Mouse (Mus musculus) adrenal gland, adult 18-20 months (tissue): ENCODE measurements around the gene 3830406C13Rik. TPM values are rescaled to one million over a fixed set of nuclear protein-coding genes. Genes with fewer than 3 reads are reported as not detected.

Experiments
- DNase-seq, 2 experiments: peaks; one replicate each; pipeline ENCODE4 v3.0.0; 2021 to 2022; ENCODE audit warnings: low spot score in 2 of 2
- total RNA-seq, 2 experiments: library from RNA; stranded (reverse); gene quantifications; 1 replicate in 1 of 2; 2 replicates in 1 of 2; pipeline ENCODE4 v1.2.3; 2021

Gene 3830406C13Rik
- total RNA-seq, 2 experiments from 2014 or later = 27.0 to 38.3 TPM

GRCm38 (mm10) chr14:12341789-12342457, 58.0 kb downstream of the 3830406C13Rik start:
- DNase-seq = no peak

GRCm38 (mm10) chr14:12342458-12343131, 58.6 kb downstream of the 3830406C13Rik start:
- no peak for DNase-seq

GRCm38 (mm10) chr14:12343451-12343941, 59.5 kb downstream of the 3830406C13Rik start:
- DNase-seq = no peak

- no peak for DNase-seq
Measured at GRCm38 (mm10) chr14:12344061-12344745, 60.2 kb downstream of the 3830406C13Rik start.

- no peak for DNase-seq
Measured at GRCm38 (mm10) chr14:12344746-12345240, 60.8 kb downstream of the 3830406C13Rik start.

GRCm38 (mm10) chr14:12345241-12345921, 61.4 kb downstream of the 3830406C13Rik start:
- DNase-seq = no peak

- DNase-seq = no peak
Measured at GRCm38 (mm10) chr14:12346011-12346864, 62.3 kb downstream of the 3830406C13Rik start.

GRCm38 (mm10) chr14:12346865-12347600, 63.1 kb downstream of the 3830406C13Rik start:
- no peak for DNase-seq

- DNase-seq = no peak
Measured at GRCm38 (mm10) chr14:12348089-12348488, 64.1 kb downstream of the 3830406C13Rik start, which contains the start of gene Fezf2. TSS of gene Fezf2 (minus strand) at chr14:12348189.

- DNase-seq = no peak
Measured at GRCm38 (mm10) chr14:12349334-12350090, 65.5 kb downstream of the 3830406C13Rik start.

- DNase-seq = no peak
Measured at GRCm38 (mm10) chr14:12350271-12350916, 66.4 kb downstream of the 3830406C13Rik start.

Other genes with a start within 250 kb of the 3830406C13Rik start
- gene Gm49355, start 197 bp upstream of the 3830406C13Rik start, total RNA-seq = under 1 TPM in 1 of 2 experiments, not detected in 1; 0.20 TPM
- not detected for gene Fezf2, start 64.0 kb downstream of the 3830406C13Rik start, total RNA-seq